Mouse (Mus musculus) T-helper 2 cell (primary cell): ENCODE measurements at regions not wholly inside any gene's neighbourhood (a gene's known extent, or its start where the extent isn't known, plus 50 kb on each side); places are given as distances from the start of the nearest gene placed in this dataset.

ENCODE experiments used
- in situ Hi-C: fragments of 300-600 bp; cut with MboI, MseI; formaldehyde crosslinking; loops from one replicate; pipeline ENCODE4 v1.15.1; 2025; ENCODE audit warnings: high pct_unique_total_duplicates

- in situ Hi-C loops = no loop called here
Observed at GRCm38 (mm10) chr14:106365624-106366118, 259.7 kb downstream of the Trim52 start.

- in situ Hi-C loops = no loop called here
Observed at GRCm38 (mm10) chr14:106373451-106373850, 267.5 kb downstream of the Trim52 start.

GRCm38 (mm10) chr14:106379645-106380044, 273.6 kb downstream of the Trim52 start:
- in situ Hi-C loops = no loop called here

- in situ Hi-C loops = no loop called here
Observed at GRCm38 (mm10) chr14:106387671-106388070, 281.7 kb downstream of the Trim52 start.

- in situ Hi-C loops = no loop called here
Observed at GRCm38 (mm10) chr14:106390546-106390945, 284.5 kb downstream of the Trim52 start.

- in situ Hi-C loops = no loop called here
Observed at GRCm38 (mm10) chr14:106393978-106394377, 288.0 kb downstream of the Trim52 start.

GRCm38 (mm10) chr14:106412917-106413558, 307.0 kb downstream of the Trim52 start:
- in situ Hi-C loops = no loop called here

GRCm38 (mm10) chr14:106424714-106425113, 318.7 kb downstream of the Trim52 start:
- in situ Hi-C loops = no loop called here

GRCm38 (mm10) chr14:106428594-106428993, 322.6 kb downstream of the Trim52 start:
- in situ Hi-C loops = no loop called here

- in situ Hi-C loops = no loop called here
Observed at GRCm38 (mm10) chr14:106439282-106439681, 333.3 kb downstream of the Trim52 start.

- in situ Hi-C loops = loop anchor here (10.0 kb wide), 1 partner anchor 934 kb away; no protein-coding TSS in a partner anchor
Observed at GRCm38 (mm10) chr14:106489074-106489473, 383.1 kb downstream of the Trim52 start.

GRCm38 (mm10) chr14:106491389-106491788, 385.4 kb downstream of the Trim52 start:
- in situ Hi-C loops = loop anchor here (10.0 kb wide), 1 partner anchor 1167 kb away; no protein-coding TSS in a partner anchor

- in situ Hi-C loops = no loop called here
Observed at GRCm38 (mm10) chr14:106500344-106501135, 394.5 kb downstream of the Trim52 start.

- in situ Hi-C loops = no loop called here
Observed at GRCm38 (mm10) chr14:106506921-106507320, 400.9 kb downstream of the Trim52 start.

- in situ Hi-C loops = no loop called here
Observed at GRCm38 (mm10) chr14:106518552-106519358, 412.8 kb downstream of the Trim52 start.

- in situ Hi-C loops = no loop called here
Observed at GRCm38 (mm10) chr14:106520808-106521207, 414.8 kb downstream of the Trim52 start.

GRCm38 (mm10) chr14:106550150-106550549, 444.2 kb downstream of the Trim52 start:
- in situ Hi-C loops = no loop called here

- in situ Hi-C loops = no loop called here
Observed at GRCm38 (mm10) chr14:106579281-106579680, 473.3 kb downstream of the Trim52 start.

GRCm38 (mm10) chr14:106581886-106582285, 475.9 kb downstream of the Trim52 start:
- in situ Hi-C loops = no loop called here

GRCm38 (mm10) chr14:106593352-106593751, 487.4 kb downstream of the Trim52 start:
- in situ Hi-C loops = no loop called here

GRCm38 (mm10) chr14:106593980-106594379, 488.0 kb downstream of the Trim52 start:
- in situ Hi-C loops = no loop called here

- in situ Hi-C loops = no loop called here
Observed at GRCm38 (mm10) chr14:106607041-106607440, 501.0 kb downstream of the Trim52 start.
